Mouse (Mus musculus): ENCODE results near the gene Ephx3.
"Not testable (repeated sequence)": the region's sequence is repeated elsewhere in the genome, so short reads cannot be mapped to it uniquely, and the experiment has no call there.

Ephx3 gene

GRCm38 (mm10) chr17:32188863-32189636 is at the start of gene Ephx3:
TSS of gene Ephx3 (minus strand) at chr17:32189549.
- DNase-seq (ENCODE audit: low read depth), result no peak

- peak; percentile 26 for DNase-seq (ENCODE audit: low read depth)
These were observed 49.2 kb upstream of the Ephx3 start for GRCm38 (mm10) chr17:32238589-32238988.

- no peak for DNase-seq (ENCODE audit: low read depth)
These were observed 46.3 kb upstream of the Ephx3 start for GRCm38 (mm10) chr17:32235534-32236191.

GRCm38 (mm10) chr17:32233174-32233573 is 43.8 kb upstream of the Ephx3 start:
- DNase-seq (ENCODE audit: low read depth), result no peak

GRCm38 (mm10) chr17:32229256-32229655 is 39.9 kb upstream of the Ephx3 start:
- no peak for DNase-seq (ENCODE audit: low read depth)

DNA sequence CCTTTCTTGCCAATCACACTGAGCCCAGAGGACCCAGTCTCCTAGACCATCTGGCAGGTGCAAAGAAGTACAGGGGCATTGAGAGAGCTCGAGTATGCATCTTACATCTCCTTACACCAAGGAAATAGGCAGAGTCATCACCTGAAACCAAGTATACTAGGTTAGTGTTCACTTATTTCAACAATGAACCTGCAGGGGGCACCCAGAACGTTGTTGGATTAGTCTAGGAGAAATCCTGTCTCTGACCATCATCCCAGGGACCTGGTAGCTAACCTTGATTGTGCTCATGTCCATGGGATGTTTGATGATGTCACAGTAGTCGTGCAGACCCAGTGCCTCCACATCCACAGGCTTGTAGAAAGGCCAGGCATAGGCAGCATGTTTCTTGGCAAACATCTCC is 31.5 kb upstream of the Ephx3 start:
- DNase-seq (ENCODE audit: low read depth), result peak; percentile 38

DNA sequence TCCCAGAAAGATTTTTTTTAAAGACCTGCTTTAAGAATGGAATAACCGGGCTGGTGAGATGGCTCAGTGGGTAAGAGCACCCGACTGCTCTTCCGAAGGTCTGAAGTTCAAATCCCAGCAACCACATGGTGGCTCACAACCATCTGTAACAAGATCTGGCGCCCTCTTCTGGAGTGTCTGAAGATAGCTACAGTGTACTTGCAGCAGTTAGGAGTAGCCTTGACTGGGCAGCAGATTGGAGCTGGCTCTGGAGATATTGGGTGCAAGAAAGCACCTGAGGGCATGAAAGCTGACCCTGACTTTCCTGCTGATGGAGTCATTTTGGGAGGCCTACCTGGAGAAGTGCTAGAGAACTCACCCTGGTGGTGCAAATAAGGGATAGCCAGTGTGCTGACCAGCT is 26.2 kb upstream of the Ephx3 start:
- peak; percentile 38 for DNase-seq (ENCODE audit: low read depth)

DNA sequence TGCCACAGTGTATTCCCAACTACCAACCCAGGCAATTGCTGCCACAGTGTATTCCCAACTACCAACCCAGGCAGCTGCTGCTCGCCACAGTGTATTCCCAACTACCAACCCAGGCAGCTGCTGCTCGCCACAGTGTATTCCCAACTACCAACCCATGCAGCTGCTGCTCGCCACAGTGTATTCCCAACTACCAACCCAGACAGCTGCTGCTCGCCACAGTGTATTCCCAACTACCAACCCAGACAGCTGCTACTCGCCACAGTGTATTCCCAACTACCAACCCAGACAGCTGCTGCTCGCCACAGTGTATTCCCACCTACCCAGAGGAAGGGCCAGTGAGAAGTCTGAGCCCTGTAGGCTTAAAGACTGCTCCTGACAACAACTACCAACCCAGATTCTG is 22.2 kb upstream of the Ephx3 start:
- DNase-seq (ENCODE audit: low read depth), result not testable (repeated sequence)

DNA sequence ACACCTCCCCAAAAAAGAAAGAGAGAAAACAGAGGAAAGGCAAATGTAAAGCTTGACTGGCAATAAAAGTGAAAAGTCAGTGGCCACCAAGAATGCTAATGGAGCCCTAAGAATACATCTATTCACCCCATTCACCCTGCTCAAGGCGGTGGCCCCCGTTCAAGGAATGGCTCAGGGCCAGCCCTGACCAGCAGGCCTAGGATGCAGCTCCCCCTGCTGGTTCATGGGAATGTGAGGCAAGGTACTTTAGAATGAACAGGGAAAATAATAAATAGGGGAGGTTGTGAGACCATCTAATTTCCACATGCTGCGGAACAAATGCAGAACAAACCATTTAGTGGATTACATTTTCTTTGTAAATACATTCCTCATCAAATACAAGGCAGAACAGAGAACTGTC is 20.4 kb upstream of the Ephx3 start:
- peak; percentile 52 for DNase-seq (ENCODE audit: low read depth)

DNA sequence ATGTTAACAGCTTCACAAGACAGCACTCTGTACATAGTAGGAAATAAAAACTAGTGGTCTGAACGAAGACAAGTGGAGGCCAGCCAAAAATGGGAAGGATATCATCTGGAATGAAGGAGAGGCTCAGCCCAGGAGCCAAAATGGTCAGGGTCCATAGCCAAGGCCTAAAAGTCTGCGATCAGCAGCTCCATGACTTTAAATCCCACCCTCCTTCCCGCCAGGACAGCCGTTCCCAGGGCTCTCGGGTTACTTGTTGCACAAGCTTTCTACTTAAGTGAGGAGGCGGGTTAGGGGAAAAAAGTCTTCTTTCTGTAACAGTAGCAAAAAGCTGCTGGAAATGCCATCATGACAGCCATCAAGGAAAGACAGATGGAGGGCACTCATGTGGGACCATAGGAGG is 19.8 kb upstream of the Ephx3 start:
- DNase-seq (ENCODE audit: low read depth), result no peak

- no peak for DNase-seq (ENCODE audit: low read depth)
These were observed 18.4 kb upstream of the Ephx3 start for GRCm38 (mm10) chr17:32207586-32208245.

GRCm38 (mm10) chr17:32205345-32205744 is 16.0 kb upstream of the Ephx3 start:
- DNase-seq (ENCODE audit: low read depth), result no peak

GRCm38 (mm10) chr17:32202972-32203371 is 13.6 kb upstream of the Ephx3 start:
- no peak for DNase-seq (ENCODE audit: low read depth)

GRCm38 (mm10) chr17:32201086-32201485 is 11.7 kb upstream of the Ephx3 start:
- no peak for DNase-seq (ENCODE audit: low read depth)

- DNase-seq (ENCODE audit: low read depth), result no peak
These were observed 10.4 kb upstream of the Ephx3 start for GRCm38 (mm10) chr17:32199796-32200195.

GRCm38 (mm10) chr17:32197156-32197555 is 7.8 kb upstream of the Ephx3 start:
- no peak for DNase-seq (ENCODE audit: low read depth)

DNA sequence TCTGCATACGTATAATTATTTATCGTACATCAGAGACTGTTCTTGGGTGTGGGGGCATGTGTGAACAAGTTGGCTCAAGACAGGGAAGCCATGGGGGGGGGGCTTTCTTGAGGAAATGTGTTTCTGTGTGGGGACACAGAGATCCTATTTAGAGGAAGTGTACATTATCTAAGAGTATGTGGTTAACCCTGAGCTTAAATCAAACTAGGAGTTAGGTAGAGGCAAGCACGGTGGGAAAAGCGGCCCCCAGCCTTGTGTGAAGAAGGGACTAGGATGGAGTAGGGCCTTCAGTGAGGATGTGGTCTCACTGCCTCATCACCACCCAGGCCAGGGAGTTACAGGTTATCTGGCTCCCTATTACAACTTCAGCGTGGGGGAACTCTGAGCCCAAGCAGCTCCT is 6.4 kb upstream of the Ephx3 start:
- DNase-seq (ENCODE audit: low read depth), result no peak

DNA sequence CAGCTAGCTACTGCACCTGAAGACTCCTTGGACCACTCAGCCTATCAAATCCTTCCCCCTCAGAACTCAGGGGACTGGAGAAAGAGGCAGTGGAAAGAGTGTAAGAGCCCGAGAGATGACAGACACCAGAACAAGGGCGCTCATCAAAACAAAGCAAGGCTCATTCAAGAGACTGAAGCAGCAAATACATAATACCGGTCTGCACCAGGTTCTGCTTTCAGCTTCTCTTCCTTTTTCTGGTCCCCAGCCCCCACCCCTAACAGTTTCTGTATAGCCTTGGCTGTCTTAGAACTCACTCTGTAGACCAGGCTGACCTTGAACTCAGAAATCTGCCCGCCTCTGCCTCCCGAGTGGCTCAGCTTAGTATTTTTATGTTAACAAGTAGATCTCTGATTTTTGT is 3.7 kb upstream of the Ephx3 start:
- no peak for DNase-seq (ENCODE audit: low read depth)

- DNase-seq (ENCODE audit: low read depth), result no peak
These were observed 501 bp upstream of the Ephx3 start for GRCm38 (mm10) chr17:32189850-32190249.

- DNase-seq (ENCODE audit: low read depth), result peak; percentile 37
These were observed 6.3 kb downstream of the Ephx3 start for GRCm38 (mm10) chr17:32183017-32183416.

DNA sequence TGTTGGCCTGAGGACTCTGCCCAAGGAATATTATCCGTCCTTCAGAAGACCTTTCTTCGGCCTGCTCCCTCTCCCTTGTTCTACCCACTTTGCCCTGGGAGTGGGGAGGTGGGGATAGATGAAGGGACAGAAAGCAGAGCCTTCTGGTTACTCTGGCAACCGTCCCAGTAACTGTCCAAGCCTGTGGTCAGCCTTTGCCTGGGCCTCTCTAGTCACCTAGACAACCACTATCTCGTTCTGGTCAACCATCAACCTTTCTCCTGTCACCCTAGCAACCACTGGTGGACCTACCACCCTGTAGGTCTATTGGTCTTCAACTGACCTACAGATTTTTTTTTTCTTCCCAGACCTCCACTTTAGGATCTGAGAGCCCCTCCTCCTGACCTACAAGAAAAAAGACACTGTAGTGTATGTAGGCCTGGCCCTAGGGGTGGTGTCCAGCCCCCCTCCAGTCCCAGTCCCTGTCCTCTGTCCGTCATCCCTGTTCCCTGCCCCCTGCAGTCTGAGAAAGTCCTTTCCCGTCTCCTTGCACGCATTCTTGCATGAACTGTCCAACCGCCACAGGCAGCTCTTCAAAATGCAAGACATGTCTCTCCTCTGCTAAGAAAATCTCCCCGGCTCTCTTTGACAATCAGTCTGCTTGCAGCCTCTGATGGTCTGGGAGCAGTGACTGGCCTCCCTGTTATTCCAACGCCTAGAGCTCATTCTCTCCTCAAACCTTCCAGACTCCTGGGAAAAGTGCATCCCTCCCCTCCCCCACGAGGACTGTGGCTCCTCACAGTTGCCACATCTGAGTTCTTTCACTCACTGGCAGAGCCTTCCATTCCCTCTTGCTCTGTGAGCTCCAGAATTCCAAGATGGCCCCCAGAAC is 9.5 kb downstream of the Ephx3 start:
- DNase-seq (ENCODE audit: low read depth), result peak; percentile 46

GRCm38 (mm10) chr17:32176919-32177318 is 12.4 kb downstream of the Ephx3 start:
- DNase-seq (ENCODE audit: low read depth), result no peak
